Mouse (Mus musculus): ENCODE data around the gene Olfr671.
"Not testable (repeated sequence)": the region's sequence is repeated elsewhere in the genome, so short reads cannot be mapped to it uniquely, and the experiment has no call there.

The Olfr671 gene

GRCm38 (mm10) chr7:104979026-104979425 lies at the start of gene Olfr671:
Gene Olfr671, minus strand, starts transcription at chr7:104979126.
- DNase-seq (ENCODE audit: low spot score in 2 of 2), result no peak

- DNase-seq (ENCODE audit: low spot score in 2 of 2), result no peak
Measured at GRCm38 (mm10) chr7:105028360-105028759, 49.4 kb upstream of the Olfr671 start, which contains the start of gene Olfr675. Gene Olfr675, minus strand, starts transcription at chr7:105028460.

- DNase-seq (ENCODE audit: low spot score in 2 of 2), result no peak
Measured at GRCm38 (mm10) chr7:105022530-105022929, 43.6 kb upstream of the Olfr671 start.

GRCm38 (mm10) chr7:105001929-105002328 lies 23.0 kb upstream of the Olfr671 start, which contains the start of gene Olfr672:
Gene Olfr672, minus strand, starts transcription at chr7:105002029.
- DNase-seq (ENCODE audit: low spot score in 2 of 2), result no peak

- DNase-seq (ENCODE audit: low spot score in 2 of 2), result not testable (repeated sequence)
Measured at GRCm38 (mm10) chr7:104972507-104972906, 6.4 kb downstream of the Olfr671 start.

GRCm38 (mm10) chr7:104962520-104962919 lies 16.4 kb downstream of the Olfr671 start, which contains the start of gene Olfr670:
Gene Olfr670, minus strand, starts transcription at chr7:104962620.
- DNase-seq (ENCODE audit: low spot score in 2 of 2), result no peak

GRCm38 (mm10) chr7:104950234-104950633 lies 28.7 kb downstream of the Olfr671 start:
- not testable (repeated sequence) for DNase-seq (ENCODE audit: low spot score in 2 of 2)

- no peak for DNase-seq (ENCODE audit: low spot score in 2 of 2)
Measured at GRCm38 (mm10) chr7:104933940-104934339, 45.0 kb downstream of the Olfr671 start, which contains the start of gene Olfr669. Gene Olfr669, plus strand, starts transcription at chr7:104934240.

- no peak for DNase-seq (ENCODE audit: low spot score in 2 of 2)
Measured at GRCm38 (mm10) chr7:104927957-104928356, 51.0 kb downstream of the Olfr671 start, which contains the start of gene Olfr668. Gene Olfr668, minus strand, starts transcription at chr7:104928057.

Measured in frontal cortex, postnatal 25 days (tissue).